Mouse (Mus musculus): ENCODE measurements around the gene Gm17124. TPM values are rescaled to one million over a fixed set of nuclear protein-coding genes. Genes with fewer than 3 reads are reported as not detected.
"Not testable (repeated sequence)": the region's sequence is repeated elsewhere in the genome, so short reads cannot be mapped to it uniquely, and the experiment has no call there.

Gene Gm17124
- not detected in 2 replicates for polyA plus RNA-seq (2015; fragmentation: Nextera tagmentation; extraction: Ambion mirVana)

GRCm38 (mm10) chr14:42599782-42600181 lies at the start of gene Gm17124:
Gene Gm17124 (minus strand): TSS chr14:42599882.
- not testable (repeated sequence) for ATAC-seq (ENCODE audit: low read depth); H3K4me1 ChIP-seq (replicated peaks); DNase-seq; H3K27me3 ChIP-seq; H3K36me3 ChIP-seq; H3K9ac ChIP-seq; H3K27ac ChIP-seq; H3K4me2 ChIP-seq; H3K4me3 ChIP-seq (replicated peaks); H3K9me3 ChIP-seq (replicated peaks)
- WGBS (ENCODE audit: insufficient replicate concordance): no CpG with 5 or more reads among the region's 3 CpGs

- ATAC-seq (ENCODE audit: low read depth); H3K4me1 ChIP-seq (replicated peaks); H3K9me3 ChIP-seq (replicated peaks); H3K27me3 ChIP-seq; DNase-seq; H3K27ac ChIP-seq; H3K4me2 ChIP-seq; H3K4me3 ChIP-seq (replicated peaks); H3K36me3 ChIP-seq; H3K9ac ChIP-seq: not testable (repeated sequence)
- WGBS (ENCODE audit: insufficient replicate concordance): 89% methylated on average over 1 of the region's 2 CpGs
Observed at GRCm38 (mm10) chr14:42641817-42642216, 42.1 kb upstream of the Gm17124 start, which contains the start of gene Gm3633. Gene Gm3633 (minus strand): TSS chr14:42641917.

Small RNA genes lying within 50 kb of the gene (microRNA-seq; reads per million reads assigned to microRNA genes)
- gene Gm23620 (not detected), gene Gm25228 (not detected)

Other genes starting within 250 kb of the Gm17124 start
- gene Gm8005, start 160.2 kb downstream of the Gm17124 start, polyA plus RNA-seq (2015; fragmentation: Nextera tagmentation; extraction: Ambion mirVana): not detected in 2 replicates
- not detected in 2 replicates for gene Gm8011, start 136.0 kb downstream of the Gm17124 start, polyA plus RNA-seq (2015; fragmentation: Nextera tagmentation; extraction: Ambion mirVana)
- not detected in 2 replicates for gene Gm8020, start 97.5 kb downstream of the Gm17124 start, polyA plus RNA-seq (2015; fragmentation: Nextera tagmentation; extraction: Ambion mirVana)
- gene Gm8024, start 75.6 kb downstream of the Gm17124 start, polyA plus RNA-seq (2015; fragmentation: Nextera tagmentation; extraction: Ambion mirVana): not detected in 2 replicates
- not detected in 2 replicates for gene Gm3633, start 42.0 kb upstream of the Gm17124 start, polyA plus RNA-seq (2015; fragmentation: Nextera tagmentation; extraction: Ambion mirVana)
- not detected in 2 replicates for gene Gm10378, start 56.1 kb upstream of the Gm17124 start, polyA plus RNA-seq (2015; fragmentation: Nextera tagmentation; extraction: Ambion mirVana)
- gene Gm3015, start 168.9 kb upstream of the Gm17124 start, polyA plus RNA-seq (2015; fragmentation: Nextera tagmentation; extraction: Ambion mirVana): not detected in 2 replicates
- not detected in 2 replicates for gene Gm10377, start 198.1 kb upstream of the Gm17124 start, polyA plus RNA-seq (2015; fragmentation: Nextera tagmentation; extraction: Ambion mirVana)